Mouse (Mus musculus): ENCODE measurements around the gene Neurl1b. TPM values are rescaled to one million over a fixed set of nuclear protein-coding genes. Genes with fewer than 3 reads are reported as not detected.

The Neurl1b gene
- polyA plus RNA-seq, 1 experiment from 2014 or later: 0.07 TPM

GRCm38 (mm10) chr17:26380280-26380985, 34.2 kb upstream of the Neurl1b start:
- no peak overlapping the region for H3K4me2 ChIP-seq (ENCODE audit: low read depth, low read length)
- 36% methylated on average over 8 of the region's 8 CpGs for WGBS (ENCODE audit: insufficient replicate concordance)
- H3K27me3 ChIP-seq (ENCODE audit: control insufficient read depth, insufficient read depth, low read depth, low read length): no peaks in the 10 kb centered on the region; the same call in 1 of the 2 replicates
- ATAC-seq (ENCODE audit: low read depth): no peak
- no peaks in the 10 kb centered on the region for H3K9me3 ChIP-seq (replicated peaks; ENCODE audit: control insufficient read depth, low read length)
- no peak overlapping the region for H3K9ac ChIP-seq (ENCODE audit: low read depth, low read length)
- H3K36me3 ChIP-seq (ENCODE audit: control insufficient read depth, insufficient read depth): no peaks in the 10 kb centered on the region
- no peak overlapping the region for H3K4me3 ChIP-seq (ENCODE audit: low read depth, low read length)
- no peak overlapping the region for H3K27ac ChIP-seq (ENCODE audit: low read length)
- no peaks in the 10 kb centered on the region for H3K4me1 ChIP-seq (ENCODE audit: control insufficient read depth, low read depth, low read length)

- Histone ChIP-seq H3K27me3 (ENCODE audit: control insufficient read depth, insufficient read depth, low read depth, low read length) (no peaks in the 10 kb centered on the region; the same call in 1 of the 2 replicates), H3K27ac (ENCODE audit: low read length) (no peak overlapping the region), H3K9ac (ENCODE audit: low read depth, low read length) (no peak overlapping the region), H3K4me3 (ENCODE audit: low read depth, low read length) (no peak overlapping the region), H3K36me3 (ENCODE audit: control insufficient read depth, insufficient read depth) (no peaks in the 10 kb centered on the region), H3K4me2 (ENCODE audit: low read depth, low read length) (no peak overlapping the region), H3K4me1 (ENCODE audit: control insufficient read depth, low read depth, low read length) (no peaks in the 10 kb centered on the region), H3K9me3 (replicated peaks; ENCODE audit: control insufficient read depth, low read length) (no peaks in the 10 kb centered on the region)
- WGBS (ENCODE audit: insufficient replicate concordance): 30% methylated on average over 4 of the region's 4 CpGs
- ATAC-seq (ENCODE audit: low read depth): no peak
Observed at GRCm38 (mm10) chr17:26380986-26381446, 33.6 kb upstream of the Neurl1b start.

GRCm38 (mm10) chr17:26381613-26382012, 33.0 kb upstream of the Neurl1b start:
- H3K36me3 ChIP-seq (ENCODE audit: control insufficient read depth, insufficient read depth): no peaks in the 10 kb centered on the region
- ATAC-seq (ENCODE audit: low read depth): no peak
- H3K4me1 ChIP-seq (ENCODE audit: control insufficient read depth, low read depth, low read length): no peaks in the 10 kb centered on the region
- 11% methylated on average over 5 of the region's 5 CpGs for WGBS (ENCODE audit: insufficient replicate concordance)
- no peak overlapping the region for H3K27ac ChIP-seq (ENCODE audit: low read length)
- no peak overlapping the region for H3K9ac ChIP-seq (ENCODE audit: low read depth, low read length)
- no peak overlapping the region for H3K4me2 ChIP-seq (ENCODE audit: low read depth, low read length)
- H3K4me3 ChIP-seq (ENCODE audit: low read depth, low read length): no peak overlapping the region
- H3K27me3 ChIP-seq (ENCODE audit: control insufficient read depth, insufficient read depth, low read depth, low read length): no peaks in the 10 kb centered on the region; the same call in 1 of the 2 replicates
- H3K9me3 ChIP-seq (replicated peaks; ENCODE audit: control insufficient read depth, low read length): no peaks in the 10 kb centered on the region

- H3K27ac ChIP-seq (ENCODE audit: low read length): no peak overlapping the region
- H3K9ac ChIP-seq (ENCODE audit: low read depth, low read length): no peak overlapping the region
- H3K4me2 ChIP-seq (ENCODE audit: low read depth, low read length): no peak overlapping the region
- H3K9me3 ChIP-seq (replicated peaks; ENCODE audit: control insufficient read depth, low read length): no peaks in the 10 kb centered on the region
- H3K36me3 ChIP-seq (ENCODE audit: control insufficient read depth, insufficient read depth): no peaks in the 10 kb centered on the region
- no peaks in the 10 kb centered on the region for H3K4me1 ChIP-seq (ENCODE audit: control insufficient read depth, low read depth, low read length)
- H3K27me3 ChIP-seq (ENCODE audit: control insufficient read depth, insufficient read depth, low read depth, low read length): no peaks in the 10 kb centered on the region; the same call in 1 of the 2 replicates
- WGBS (ENCODE audit: insufficient replicate concordance): 24% methylated on average over 3 of the region's 3 CpGs
- ATAC-seq (ENCODE audit: low read depth): no peak
- H3K4me3 ChIP-seq (ENCODE audit: low read depth, low read length): no peak overlapping the region
Observed at GRCm38 (mm10) chr17:26382176-26382575, 32.5 kb upstream of the Neurl1b start.

GRCm38 (mm10) chr17:26382687-26383086, 31.9 kb upstream of the Neurl1b start:
- Histone ChIP-seq H3K4me1 (ENCODE audit: control insufficient read depth, low read depth, low read length) (no peaks in the 10 kb centered on the region), H3K27me3 (ENCODE audit: control insufficient read depth, insufficient read depth, low read depth, low read length) (no peaks in the 10 kb centered on the region; the same call in 1 of the 2 replicates), H3K27ac (ENCODE audit: low read length) (no peak overlapping the region), H3K36me3 (ENCODE audit: control insufficient read depth, insufficient read depth) (no peaks in the 10 kb centered on the region), H3K9me3 (replicated peaks; ENCODE audit: control insufficient read depth, low read length) (no peaks in the 10 kb centered on the region), H3K4me3 (ENCODE audit: low read depth, low read length) (no peak overlapping the region), H3K4me2 (ENCODE audit: low read depth, low read length) (no peak overlapping the region), H3K9ac (ENCODE audit: low read depth, low read length) (no peak overlapping the region)
- no peak for ATAC-seq (ENCODE audit: low read depth)
- WGBS (ENCODE audit: insufficient replicate concordance): 38% methylated on average over 5 of the region's 5 CpGs

GRCm38 (mm10) chr17:26384111-26384510, 30.5 kb upstream of the Neurl1b start:
- Histone ChIP-seq H3K9me3 (replicated peaks; ENCODE audit: control insufficient read depth, low read length) (no peaks in the 10 kb centered on the region), H3K36me3 (ENCODE audit: control insufficient read depth, insufficient read depth) (no peaks in the 10 kb centered on the region), H3K27ac (ENCODE audit: low read length) (no peak overlapping the region), H3K4me1 (ENCODE audit: control insufficient read depth, low read depth, low read length) (no peaks in the 10 kb centered on the region), H3K4me3 (ENCODE audit: low read depth, low read length) (no peak overlapping the region), H3K9ac (ENCODE audit: low read depth, low read length) (no peak overlapping the region), H3K27me3 (ENCODE audit: control insufficient read depth, insufficient read depth, low read depth, low read length) (no peaks in the 10 kb centered on the region; the same call in 1 of the 2 replicates), H3K4me2 (ENCODE audit: low read depth, low read length) (no peak overlapping the region)
- WGBS (ENCODE audit: insufficient replicate concordance): 74% methylated on average over 3 of the region's 3 CpGs
- no peak for ATAC-seq (ENCODE audit: low read depth)

GRCm38 (mm10) chr17:26385252-26386130, 29.1 kb upstream of the Neurl1b start:
- Histone ChIP-seq H3K36me3 (ENCODE audit: control insufficient read depth, insufficient read depth) (no peaks in the 10 kb centered on the region), H3K9ac (ENCODE audit: low read depth, low read length) (no peak overlapping the region), H3K9me3 (replicated peaks; ENCODE audit: control insufficient read depth, low read length) (no peaks in the 10 kb centered on the region), H3K4me2 (ENCODE audit: low read depth, low read length) (no peak overlapping the region), H3K4me3 (ENCODE audit: low read depth, low read length) (no peak overlapping the region), H3K27me3 (ENCODE audit: control insufficient read depth, insufficient read depth, low read depth, low read length) (no peaks in the 10 kb centered on the region; the same call in 1 of the 2 replicates), H3K4me1 (ENCODE audit: control insufficient read depth, low read depth, low read length) (no peaks in the 10 kb centered on the region), H3K27ac (ENCODE audit: low read length) (no peak overlapping the region)
- no peak for ATAC-seq (ENCODE audit: low read depth)
- WGBS (ENCODE audit: insufficient replicate concordance): 55% methylated on average over 11 of the region's 11 CpGs

- Histone ChIP-seq H3K9me3 (replicated peaks; ENCODE audit: control insufficient read depth, low read length) (no peaks in the 10 kb centered on the region), H3K4me2 (ENCODE audit: low read depth, low read length) (no peak overlapping the region), H3K36me3 (ENCODE audit: control insufficient read depth, insufficient read depth) (no peaks in the 10 kb centered on the region), H3K27me3 (ENCODE audit: control insufficient read depth, insufficient read depth, low read depth, low read length) (no peaks in the 10 kb centered on the region; the same call in 1 of the 2 replicates), H3K4me1 (ENCODE audit: control insufficient read depth, low read depth, low read length) (no peaks in the 10 kb centered on the region), H3K27ac (ENCODE audit: low read length) (no peak overlapping the region), H3K9ac (ENCODE audit: low read depth, low read length) (no peak overlapping the region), H3K4me3 (ENCODE audit: low read depth, low read length) (no peak overlapping the region)
- WGBS (ENCODE audit: insufficient replicate concordance): 67% methylated on average over 3 of the region's 3 CpGs
- no peak for ATAC-seq (ENCODE audit: low read depth)
Observed at GRCm38 (mm10) chr17:26386131-26386481, 28.5 kb upstream of the Neurl1b start.

GRCm38 (mm10) chr17:26388106-26388505, 26.5 kb upstream of the Neurl1b start:
- Histone ChIP-seq H3K9me3 (replicated peaks; ENCODE audit: control insufficient read depth, low read length) (no peaks in the 10 kb centered on the region), H3K27ac (ENCODE audit: low read length) (no peak overlapping the region), H3K4me1 (ENCODE audit: control insufficient read depth, low read depth, low read length) (no peaks in the 10 kb centered on the region), H3K4me2 (ENCODE audit: low read depth, low read length) (no peak overlapping the region), H3K36me3 (ENCODE audit: control insufficient read depth, insufficient read depth) (no peaks in the 10 kb centered on the region), H3K9ac (ENCODE audit: low read depth, low read length) (no peak overlapping the region), H3K4me3 (ENCODE audit: low read depth, low read length) (no peak overlapping the region), H3K27me3 (ENCODE audit: control insufficient read depth, insufficient read depth, low read depth, low read length) (no peaks in the 10 kb centered on the region)
- WGBS (ENCODE audit: insufficient replicate concordance): 40% methylated on average over 3 of the region's 3 CpGs
- no peak for ATAC-seq (ENCODE audit: low read depth)
